Mouse (Mus musculus): ENCODE measurements around the gene Slc17a2.

- TF ChIP-seq ZNF384 (IDR thresholded peaks at IDR 0.05; ENCODE audit: low read depth, low read length) (no peak), HCFC1 (IDR thresholded peaks at IDR 0.05; ENCODE audit: borderline replicate concordance, insufficient read depth, low read length) (no peak), CHD2 (IDR thresholded peaks at IDR 0.05; ENCODE audit: low read depth, low read length) (no peak)
Observed at GRCm38 (mm10) chr13:23799405-23799804, 7.4 kb upstream of the Slc17a2 start.

All from ES-E14 (cell line).